Comparison of ENCODE assay signal across 11 mouse cellular contexts in the genomic region with DNA sequence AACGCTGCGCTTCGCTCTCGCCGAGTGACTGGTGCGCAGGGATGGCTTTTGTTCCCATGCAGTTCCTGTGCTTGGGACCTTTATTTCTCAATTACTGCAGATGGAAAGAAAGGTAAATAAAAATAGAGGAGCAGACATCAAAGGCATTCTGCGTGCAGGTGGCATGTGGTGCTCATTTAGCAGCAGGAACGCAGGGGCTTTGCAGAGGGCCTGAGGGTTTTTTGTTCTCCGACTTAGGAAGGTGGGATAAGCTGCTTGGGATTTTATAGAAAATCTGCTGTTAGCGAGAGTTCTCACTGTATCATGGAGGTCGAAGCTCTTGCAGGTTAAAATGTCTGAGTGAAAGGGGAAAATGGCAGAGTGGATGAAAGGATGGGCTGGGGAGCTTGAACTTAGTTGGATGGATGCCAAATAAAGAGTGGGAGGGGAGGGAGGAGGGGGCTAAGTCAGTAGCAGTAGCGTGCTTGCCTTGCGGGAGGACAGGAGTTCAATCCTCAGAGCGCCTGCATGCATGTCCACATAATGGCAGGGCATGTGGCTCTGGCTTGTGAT.
DNase-seq lines count a peak whose midpoint lies in the region; ATAC-seq and TF ChIP-seq lines count a peak whose summit lies in the region.
"Had no signal": no experiment of that assay in that cellular context is flagged by ENCODE, and none has a peak within 500 bp of the region (broad histone marks: within the 10 kb centered on the region; RNA-seq: fewer than 3 reads in every experiment).

No protein-coding gene starts in this region.

- intact Hi-C loops in heart, postnatal 25 days (cut with DNase I): no loop called here

- WGBS in heart, postnatal 0 days: 55% methylated on average over 14 of the region's 14 CpGs
- 14% methylated on average over 14 of the region's 14 CpGs for WGBS in embryonic facial prominence, embryonic 13.5 days
- 17% methylated on average over 14 of the region's 14 CpGs for WGBS in midbrain, embryonic 13.5 days

- no peak for DNase-seq in heart, postnatal 0 days (ENCODE audit: low spot score)
- DNase-seq in heart, postnatal 25 days (ENCODE audit: low spot score): no peak
- peak; percentile 68 for DNase-seq in forelimb bud, embryonic 11.5 days (ENCODE audit: low read depth, low spot score)
- DNase-seq in left cerebral cortex, adult 9 months (ENCODE audit: low spot score in 2 of 2): no peak
- no peak for DNase-seq in adrenal gland, adult 8-10 months
- DNase-seq: cerebellum, adult 9-11 months; thymus, adult 2 months had no signal

- no peak overlapping the region for H3K4me2 ChIP-seq in heart, postnatal 0 days (ENCODE audit: low read depth, low read length)
- peak overlapping the region; percentile 51 for H3K4me2 ChIP-seq in embryonic facial prominence, embryonic 13.5 days
- peak overlapping the region; percentile 40 for H3K4me2 ChIP-seq in midbrain, embryonic 13.5 days (replicated peaks)

- H3K9ac ChIP-seq in heart, postnatal 0 days (replicated peaks; ENCODE audit: low read depth, low read length): no peak overlapping the region
- H3K9ac ChIP-seq in embryonic facial prominence, embryonic 13.5 days: no peak overlapping the region
- no peak overlapping the region for H3K9ac ChIP-seq in midbrain, embryonic 13.5 days (replicated peaks)

- H3K4me1 ChIP-seq in heart, postnatal 0 days (ENCODE audit: control insufficient read depth, insufficient read depth): peaks cover 9% of the 10 kb centered on the region; the same call in 1 of the 2 replicates
- H3K4me1 ChIP-seq in embryonic facial prominence, embryonic 13.5 days: peaks cover 27% of the 10 kb centered on the region
- H3K4me1 ChIP-seq in midbrain, embryonic 13.5 days (replicated peaks): peaks cover 17% of the 10 kb centered on the region
- H3K4me1 ChIP-seq: megakaryocyte, embryonic 14.5 days had no signal

- peak overlapping the region; percentile 75; the same call in 1 of the 2 replicates for H3K27ac ChIP-seq in heart, postnatal 0 days (ENCODE audit: low read depth)
- no peak overlapping the region for H3K27ac ChIP-seq in embryonic facial prominence, embryonic 13.5 days
- peak overlapping the region; percentile 27; the same call in 1 of the 2 replicates for H3K27ac ChIP-seq in midbrain, embryonic 13.5 days
- H3K27ac ChIP-seq: kidney, postnatal 0 days had no signal

- H3K9me3 ChIP-seq in heart, postnatal 0 days (replicated peaks; ENCODE audit: control insufficient read depth, low read length): no peaks in the 10 kb centered on the region
- H3K9me3 ChIP-seq in embryonic facial prominence, embryonic 13.5 days: no peaks in the 10 kb centered on the region
- no peaks in the 10 kb centered on the region for H3K9me3 ChIP-seq in midbrain, embryonic 13.5 days

- H3K4me3 ChIP-seq in heart, postnatal 0 days (ENCODE audit: low read depth, low read length): no peak overlapping the region
- 0 out of 2 replicates have a peak overlapping the region, but pooled peaks have one; percentile 12 for H3K4me3 ChIP-seq in embryonic facial prominence, embryonic 13.5 days
- H3K4me3 ChIP-seq in midbrain, embryonic 13.5 days (replicated peaks): no peak overlapping the region

- ATAC-seq in heart, postnatal 0 days (ENCODE audit: insufficient read depth, low read depth): no peak
- no peak for ATAC-seq in embryonic facial prominence, embryonic 13.5 days (ENCODE audit: insufficient number of reproducible peaks, insufficient read depth, low FRiP score, low TSS enrichment, low read depth)
- peak; percentile 45; the same call in 1 of the 2 replicates for ATAC-seq in midbrain, embryonic 13.5 days

- H3K27me3 ChIP-seq in heart, postnatal 0 days (ENCODE audit: control insufficient read depth, insufficient read depth, low read length): no peaks in the 10 kb centered on the region
- no peaks in the 10 kb centered on the region for H3K27me3 ChIP-seq in embryonic facial prominence, embryonic 13.5 days
- H3K27me3 ChIP-seq in midbrain, embryonic 13.5 days: no peaks in the 10 kb centered on the region
- H3K27me3 ChIP-seq: megakaryocyte, embryonic 14.5 days had no signal

- no peaks in the 10 kb centered on the region for H3K36me3 ChIP-seq in heart, postnatal 0 days (replicated peaks; ENCODE audit: control insufficient read depth, insufficient read depth, low read length)
- no peaks in the 10 kb centered on the region for H3K36me3 ChIP-seq in embryonic facial prominence, embryonic 13.5 days
- H3K36me3 ChIP-seq in midbrain, embryonic 13.5 days: no peaks in the 10 kb centered on the region

- TF ChIP-seq EP300 in heart, postnatal 0 days (IDR thresholded peaks at IDR 0.05; ENCODE audit: low read depth): no peak

- no peak for TF ChIP-seq CTCF in heart, postnatal 0 days (IDR thresholded peaks at IDR 0.05; ENCODE audit: low read depth)
